In genomic region chr16:11577541-11578255, GRCm38 (mm10) we compare ENCODE assay signal across 15 mouse cellular contexts.
DNase-seq lines count a peak whose midpoint lies in the region; ATAC-seq lines count a peak whose summit lies in the region.
"Had no signal": no experiment of that assay in that cellular context is flagged by ENCODE, and none has a peak within 500 bp of the region (broad histone marks: within the 10 kb centered on the region; RNA-seq: fewer than 3 reads in every experiment).

No protein-coding gene starts in this region.

- DNase-seq in spleen, postnatal 36 days (ENCODE audit: low spot score in 2 of 2), result peak; percentile 30 to 48
- DNase-seq in spleen, postnatal 10 days (ENCODE audit: low spot score in 2 of 2), result no peak
- DNase-seq in CD4-positive, CD25-positive, alpha-beta regulatory T cell, adult 2 months (ENCODE audit: low read depth, low spot score), result peak; percentile 38
- DNase-seq in heart, postnatal 25 days (ENCODE audit: low spot score), result no peak
- no peak for DNase-seq in cerebellum, adult 11-12 months
- DNase-seq in cerebellum, adult 11 months, result no peak
- DNase-seq: adrenal gland, postnatal 10 days; cerebellum, adult 2 months; cerebellum, postnatal 10 days; heart, adult 18-20 months; heart, postnatal 10 days; kidney, adult 11 months had no signal

- ATAC-seq in activated CD4-positive, CD25-positive, alpha-beta regulatory T cell, adult 4 months, result peak; percentile 63
- ATAC-seq in neutrophil, adult 5-6 weeks (ENCODE audit: extremely low read depth, insufficient number of reproducible peaks, low FRiP score, poor library complexity, severe bottlenecking), result 0 out of 2 replicates have a peak, but pooled peaks have one; percentile 37
- ATAC-seq: forebrain, embryonic 15.5 days had no signal

- intact Hi-C loops in heart, postnatal 25 days (cut with DNase I), result no loop called here

Comparison
In these comparisons a context has a peak if more than half of its experiments do, and no peak if none do; other contexts are left out.
1. DNase-seq: peak in spleen, postnatal 36 days (2 of 2) and CD4-positive, CD25-positive, alpha-beta regulatory T cell, adult 2 months (single experiment); none in spleen, postnatal 10 days (0 of 2), heart, postnatal 25 days (single experiment), cerebellum, adult 11-12 months (single experiment) and cerebellum, adult 11 months (single experiment).